Mouse (Mus musculus) left cerebral cortex, adult 9 months (tissue): ENCODE results near the gene Fbxw7.

Source experiments
- DNase-seq, 2 experiments: peaks; one replicate each; pipeline ENCODE4 v3.0.0; 2022; ENCODE audit warnings: low spot score in 2 of 2

Gene Fbxw7

DNA sequence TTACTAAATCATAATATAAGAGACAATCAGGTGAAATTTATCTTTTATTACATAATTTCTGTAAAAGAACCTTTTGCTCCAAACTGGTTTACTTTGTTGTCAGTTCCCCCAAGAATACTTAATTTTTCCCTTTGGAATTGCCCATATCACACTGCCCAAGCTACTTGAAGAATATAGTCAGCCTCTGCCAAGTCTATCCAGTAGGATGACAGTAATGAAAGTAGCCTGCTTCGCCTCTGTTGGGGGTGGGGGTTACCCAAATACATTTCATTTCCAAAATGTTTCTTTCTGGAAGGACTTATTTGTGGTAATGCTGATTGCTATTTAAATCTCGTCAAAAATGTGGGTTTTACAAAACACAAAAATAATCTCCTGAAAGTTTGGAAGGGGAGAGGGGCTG lies 136.6 kb downstream of the Fbxw7 start:
- DNase-seq: no peak

DNA sequence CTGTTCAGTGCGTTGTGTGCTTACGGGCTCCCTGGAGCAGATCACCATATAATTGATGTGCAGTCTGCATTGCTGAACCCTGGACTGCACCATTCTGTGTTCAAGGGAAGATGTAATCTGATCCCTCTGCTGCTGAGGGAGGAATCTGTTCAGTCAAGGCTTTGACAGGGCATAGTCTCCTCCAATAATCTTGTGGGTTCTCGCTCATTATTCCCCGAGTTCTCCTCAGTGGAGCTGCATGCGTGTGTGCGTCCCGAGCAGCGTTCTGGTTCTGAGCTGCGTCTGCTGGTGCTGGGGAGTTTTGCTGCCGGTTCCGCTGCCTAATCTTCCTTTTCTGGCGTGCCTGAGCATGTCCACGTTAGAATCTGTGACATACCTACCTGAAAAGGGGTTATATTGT lies 137.1 kb downstream of the Fbxw7 start:
- DNase-seq: peak; percentile 79 to 87

DNA sequence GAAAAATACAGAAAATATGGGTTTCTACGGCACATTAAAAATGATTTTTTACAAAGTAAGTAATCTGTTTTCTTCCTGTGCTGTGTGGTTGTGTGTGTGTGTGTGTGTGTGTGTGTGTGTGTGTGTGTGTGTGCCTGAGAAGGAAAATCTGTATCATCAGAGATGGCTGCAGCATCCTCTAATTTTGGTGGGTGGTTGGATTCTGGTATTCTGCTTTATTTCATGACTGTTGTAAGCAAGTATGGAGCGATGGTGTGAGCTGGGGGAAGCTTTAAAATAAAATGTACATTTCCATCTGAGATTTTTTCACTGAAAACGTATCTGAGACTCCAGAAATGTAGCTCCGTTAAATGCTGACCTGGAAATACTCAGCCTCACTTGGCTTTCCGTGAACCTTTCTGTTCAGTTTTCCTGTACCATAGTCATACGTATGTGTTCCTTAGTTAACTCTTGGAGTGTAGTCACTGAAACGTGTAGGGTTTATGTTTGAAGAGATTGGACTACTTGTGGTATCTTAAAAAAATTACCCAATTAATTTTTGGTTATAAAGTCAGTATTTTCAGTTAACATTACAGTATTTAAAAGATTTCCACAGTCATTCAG lies 137.6 kb downstream of the Fbxw7 start:
- DNase-seq: no peak

DNA sequence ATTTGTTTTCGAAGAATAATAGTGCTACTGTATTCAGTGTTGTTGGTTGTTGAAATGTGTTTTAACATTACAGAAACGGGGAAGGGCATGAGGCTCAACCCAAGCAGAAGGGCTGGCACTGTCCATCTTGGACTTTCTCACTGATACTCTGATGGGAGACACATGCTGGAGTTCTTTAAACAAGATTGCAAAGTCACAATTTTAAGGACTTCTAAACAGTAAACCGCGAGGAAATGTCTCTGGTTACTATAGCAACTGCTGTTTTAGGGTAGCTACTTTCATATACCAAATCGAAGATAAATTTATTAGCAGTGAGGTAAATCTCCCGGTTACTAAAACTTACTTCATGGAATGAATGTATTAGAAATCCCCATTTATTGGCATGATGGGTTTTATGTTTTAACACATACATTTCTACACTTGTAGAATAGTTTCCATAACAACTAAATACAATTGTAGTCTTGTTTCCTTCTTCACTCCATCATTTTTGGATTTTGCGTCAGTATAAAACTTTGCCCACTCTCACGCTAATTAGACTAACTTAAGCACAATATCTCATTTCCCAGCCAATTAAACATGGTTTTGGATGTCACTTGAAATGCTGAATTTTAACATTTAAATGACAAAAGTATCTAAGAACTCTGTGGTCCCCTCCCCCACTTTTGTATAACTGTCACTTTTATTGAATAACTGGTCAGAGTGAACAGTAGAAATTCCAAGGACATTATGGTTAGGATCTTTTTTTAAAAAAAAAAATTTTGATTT lies 140.1 kb downstream of the Fbxw7 start:
- no peak for DNase-seq

GRCm38 (mm10) chr3:84955857-84956256 lies 140.8 kb downstream of the Fbxw7 start:
- DNase-seq: no peak

- no peak for DNase-seq
Measured at GRCm38 (mm10) chr3:84965156-84965555, 150.1 kb downstream of the Fbxw7 start.

DNA sequence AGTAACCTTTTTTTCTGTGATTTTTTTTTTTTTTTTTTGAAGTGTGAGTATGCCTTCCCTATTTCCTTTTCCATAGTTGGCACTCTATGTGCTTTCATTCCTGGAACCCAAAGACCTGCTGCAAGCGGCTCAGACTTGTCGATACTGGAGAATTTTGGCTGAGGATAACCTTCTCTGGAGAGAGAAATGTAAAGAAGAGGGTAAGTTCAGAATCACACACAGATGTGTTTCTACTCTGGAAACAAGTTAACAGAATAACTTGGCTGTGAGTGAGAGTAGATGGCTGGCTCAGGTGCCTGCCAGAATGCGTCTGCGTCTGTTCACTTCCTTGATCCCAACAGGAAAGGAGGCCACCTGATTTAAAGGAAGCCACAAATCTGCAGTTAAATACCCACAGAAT lies 152.3 kb downstream of the Fbxw7 start:
- no peak for DNase-seq

- DNase-seq: no peak
Measured at GRCm38 (mm10) chr3:84971561-84971960, 156.5 kb downstream of the Fbxw7 start.

DNA sequence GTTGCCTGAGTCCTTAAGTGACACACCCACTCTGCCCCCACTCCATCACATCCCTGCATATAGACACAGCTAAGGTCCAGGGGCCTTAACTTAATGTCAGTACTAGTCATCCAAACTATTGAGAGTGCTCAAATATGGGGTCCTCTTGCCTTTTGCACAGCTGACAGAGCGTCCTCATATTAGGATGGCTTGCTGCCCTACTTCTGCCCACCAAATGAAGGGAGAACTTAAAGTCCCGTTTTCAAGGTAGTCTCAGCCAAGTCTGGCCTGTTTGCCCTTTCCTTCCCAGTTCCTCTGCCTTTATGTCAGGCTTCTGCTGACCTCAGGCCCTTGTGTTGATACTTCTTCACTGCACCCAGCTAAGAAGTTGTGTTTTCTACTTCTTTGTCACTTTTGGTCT lies 157.8 kb downstream of the Fbxw7 start:
- no peak for DNase-seq

- DNase-seq: no peak
Measured at GRCm38 (mm10) chr3:84974193-84974592, 159.1 kb downstream of the Fbxw7 start.

GRCm38 (mm10) chr3:84978676-84979075 lies 163.6 kb downstream of the Fbxw7 start:
- no peak for DNase-seq

GRCm38 (mm10) chr3:84980158-84980557 lies 165.1 kb downstream of the Fbxw7 start:
- no peak for DNase-seq

DNA sequence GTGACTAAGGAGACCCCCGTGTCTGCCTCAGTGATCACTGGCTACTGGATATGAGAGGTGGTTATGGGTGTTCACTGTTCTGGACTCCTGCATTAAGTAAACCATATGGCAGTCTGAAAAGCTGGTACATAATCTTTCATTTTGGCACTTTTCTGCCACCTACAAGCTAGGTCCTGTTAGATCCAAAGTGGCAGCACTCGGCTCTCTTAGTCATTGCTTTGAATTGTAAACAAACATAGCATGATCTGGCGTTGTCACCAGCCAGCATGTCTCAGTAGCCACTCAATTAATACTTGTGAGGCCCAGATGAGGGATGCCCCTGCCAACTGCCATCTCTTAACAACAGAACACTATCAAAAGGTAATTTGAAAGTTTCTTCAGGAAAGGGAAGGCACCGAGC lies 167.6 kb downstream of the Fbxw7 start:
- no peak for DNase-seq

GRCm38 (mm10) chr3:84985121-84985625 lies 170.1 kb downstream of the Fbxw7 start:
- peak; percentile 70 to 81 for DNase-seq

GRCm38 (mm10) chr3:84988880-84989279 lies 173.8 kb downstream of the Fbxw7 start:
- DNase-seq: no peak

- DNase-seq: no peak
Measured at GRCm38 (mm10) chr3:85005257-85005656, 190.2 kb downstream of the Fbxw7 start.

DNA sequence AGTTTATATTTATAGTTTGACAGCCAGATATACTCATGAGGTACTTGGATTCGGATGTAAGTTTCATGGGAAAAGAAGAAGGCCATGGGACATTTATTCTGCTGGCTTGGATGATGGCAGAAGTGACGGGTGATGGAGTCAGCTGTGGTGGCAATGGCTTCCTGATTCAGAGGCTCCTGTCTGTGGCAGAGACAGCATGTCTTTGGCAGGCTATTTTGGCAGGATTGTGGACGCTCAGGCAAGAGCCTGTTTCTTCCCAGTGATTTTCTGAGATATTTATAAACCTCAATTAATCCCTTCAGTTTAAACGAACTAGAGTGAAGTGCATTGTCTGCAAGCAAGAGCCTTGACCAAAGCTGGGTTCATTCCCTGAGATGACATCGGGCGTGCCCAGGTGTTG lies 197.8 kb downstream of the Fbxw7 start:
- no peak for DNase-seq

DNA sequence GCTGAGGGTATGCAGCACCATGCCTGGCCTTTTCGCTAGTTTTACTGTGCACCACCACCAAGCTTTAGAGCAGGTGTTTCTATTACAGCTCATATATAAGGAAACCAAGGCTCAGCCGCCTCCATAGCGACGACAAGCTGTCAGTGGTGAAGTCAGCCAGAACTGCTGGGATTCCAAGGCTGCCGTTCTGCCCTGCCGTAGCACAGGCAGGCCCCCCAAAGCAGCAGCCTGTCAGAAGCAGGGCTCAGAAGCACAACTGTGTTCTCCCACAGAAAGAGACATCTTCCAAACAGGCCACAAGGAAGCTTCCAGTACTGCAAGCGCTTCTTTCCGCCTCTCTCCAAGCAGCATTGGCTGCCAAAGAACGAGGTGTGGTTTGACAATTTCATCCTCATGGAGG lies 200.6 kb downstream of the Fbxw7 start:
- DNase-seq: peak; percentile 66 to 83

DNA sequence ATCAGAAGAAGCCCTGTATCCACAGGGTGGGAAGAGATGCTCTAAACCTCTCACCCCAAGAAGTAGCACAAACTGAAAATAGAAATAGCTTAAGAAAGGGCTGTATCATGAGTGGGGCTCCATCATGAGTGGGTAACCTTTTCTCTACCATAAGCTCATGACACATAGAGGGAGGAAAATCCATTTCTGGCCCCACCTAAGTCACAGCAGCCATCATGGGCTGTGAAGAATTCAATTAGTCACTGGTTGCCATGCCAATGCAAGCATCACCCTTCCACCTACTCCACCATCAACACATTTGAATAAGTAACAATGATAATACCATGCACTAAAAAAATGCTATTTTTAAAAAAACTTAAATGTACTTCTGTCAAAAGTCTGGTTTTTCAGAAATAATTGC lies 205.1 kb downstream of the Fbxw7 start:
- peak; percentile 73 to 78 for DNase-seq

- no peak for DNase-seq
Measured at GRCm38 (mm10) chr3:85021816-85022215, 206.7 kb downstream of the Fbxw7 start.

- no peak for DNase-seq
Measured at GRCm38 (mm10) chr3:85022800-85023199, 207.7 kb downstream of the Fbxw7 start.

- DNase-seq: no peak
Measured at GRCm38 (mm10) chr3:85024237-85024636, 209.2 kb downstream of the Fbxw7 start.
